Mouse (Mus musculus): ENCODE results near the gene Atp9a.

The Atp9a gene

GRCm38 (mm10) chr2:168643524-168644177, 98.6 kb downstream of the Atp9a start:
- in situ Hi-C loops (cut with MboI, MseI) = no loop called here

- in situ Hi-C loops (cut with MboI, MseI) = no loop called here
Observed at GRCm38 (mm10) chr2:168642187-168642586, 100.0 kb downstream of the Atp9a start.

- in situ Hi-C loops (cut with MboI, MseI) = no loop called here
Observed at GRCm38 (mm10) chr2:168640460-168640859, 101.7 kb downstream of the Atp9a start.

GRCm38 (mm10) chr2:168634881-168635280, 107.3 kb downstream of the Atp9a start:
- in situ Hi-C loops (cut with MboI, MseI) = loop anchor here (5.0 to 10.0 kb wide), 2 partner anchors 348 to 380 kb away; no protein-coding TSS in a partner anchor

- in situ Hi-C loops (cut with MboI, MseI) = loop anchor here (10.0 kb wide), 1 partner anchor 379 kb away; no protein-coding TSS in a partner anchor
Observed at GRCm38 (mm10) chr2:168633301-168633816, 108.8 kb downstream of the Atp9a start.

GRCm38 (mm10) chr2:168632543-168632942, 109.7 kb downstream of the Atp9a start:
- in situ Hi-C loops (cut with MboI, MseI) = loop anchor here (10.0 kb wide), 1 partner anchor 378 kb away; no protein-coding TSS in a partner anchor

- in situ Hi-C loops (cut with MboI, MseI) = loop anchor here (5.0 kb wide), 1 partner anchor 156 kb away; no protein-coding TSS in a partner anchor
Observed at GRCm38 (mm10) chr2:168628787-168629186, 113.4 kb downstream of the Atp9a start.

- in situ Hi-C loops (cut with MboI, MseI) = loop anchor here (5.0 kb wide), 1 partner anchor 156 kb away; no protein-coding TSS in a partner anchor
Observed at GRCm38 (mm10) chr2:168627829-168628770, 114.1 kb downstream of the Atp9a start.

GRCm38 (mm10) chr2:168626385-168626784, 115.8 kb downstream of the Atp9a start:
- in situ Hi-C loops (cut with MboI, MseI) = loop anchor here (5.0 kb wide), 1 partner anchor 154 kb away; no protein-coding TSS in a partner anchor

- in situ Hi-C loops (cut with MboI, MseI) = loop anchor here (5.0 kb wide), 1 partner anchor 153 kb away; no protein-coding TSS in a partner anchor
Observed at GRCm38 (mm10) chr2:168625091-168625490, 117.1 kb downstream of the Atp9a start.

GRCm38 (mm10) chr2:168621111-168621802, 121.0 kb downstream of the Atp9a start:
- in situ Hi-C loops (cut with MboI, MseI) = no loop called here

GRCm38 (mm10) chr2:168618205-168618717, 123.9 kb downstream of the Atp9a start:
- in situ Hi-C loops (cut with MboI, MseI) = no loop called here

GRCm38 (mm10) chr2:168615160-168615559, 127.0 kb downstream of the Atp9a start:
- in situ Hi-C loops (cut with MboI, MseI) = no loop called here

GRCm38 (mm10) chr2:168614170-168614872, 127.9 kb downstream of the Atp9a start:
- in situ Hi-C loops (cut with MboI, MseI) = no loop called here

GRCm38 (mm10) chr2:168613092-168613880, 128.9 kb downstream of the Atp9a start:
- in situ Hi-C loops (cut with MboI, MseI) = no loop called here

- in situ Hi-C loops (cut with MboI, MseI) = no loop called here
Observed at GRCm38 (mm10) chr2:168610941-168611340, 131.3 kb downstream of the Atp9a start.

- in situ Hi-C loops (cut with MboI, MseI) = loop anchor here in 1 of 2 experiments (5.0 kb wide), 1 partner anchor 117 kb away; no protein-coding TSS in a partner anchor
Observed at GRCm38 (mm10) chr2:168609653-168610248, 132.5 kb downstream of the Atp9a start.

GRCm38 (mm10) chr2:168608125-168608564, 134.1 kb downstream of the Atp9a start:
- in situ Hi-C loops (cut with MboI, MseI) = loop anchor here in 1 of 2 experiments (5.0 kb wide), 1 partner anchor 116 kb away; no protein-coding TSS in a partner anchor

- in situ Hi-C loops (cut with MboI, MseI) = loop anchor here in 1 of 2 experiments (5.0 kb wide), 2 partner anchors 42 to 112 kb away; no protein-coding TSS in a partner anchor
Observed at GRCm38 (mm10) chr2:168604655-168605070, 137.5 kb downstream of the Atp9a start.
